Mouse (Mus musculus) left cerebral cortex, postnatal 4 days (tissue): Measurements from ENCODE around the gene Slc34a3. TPM values are rescaled to one million over a fixed set of nuclear protein-coding genes. Genes with fewer than 3 reads are reported as not detected.
"Not testable (repeated sequence)": the region's sequence is repeated elsewhere in the genome, so short reads cannot be mapped to it uniquely, and the experiment has no call there.

Experiments used
- DNase-seq: peaks from one replicate; pipeline ENCODE4 v3.0.0-alpha.2; 2022
- intact Hi-C: fragments of 180-260 bp; cut with DNase I; formaldehyde crosslinking; loops from one replicate; pipeline ENCODE4 v1.15.1; 2025
- total RNA-seq, 2 experiments: library from RNA; stranded (reverse); gene quantifications; 2 replicates each; pipeline ENCODE4 v1.2.3; 2021

Gene Slc34a3
- not detected for total RNA-seq

DNA sequence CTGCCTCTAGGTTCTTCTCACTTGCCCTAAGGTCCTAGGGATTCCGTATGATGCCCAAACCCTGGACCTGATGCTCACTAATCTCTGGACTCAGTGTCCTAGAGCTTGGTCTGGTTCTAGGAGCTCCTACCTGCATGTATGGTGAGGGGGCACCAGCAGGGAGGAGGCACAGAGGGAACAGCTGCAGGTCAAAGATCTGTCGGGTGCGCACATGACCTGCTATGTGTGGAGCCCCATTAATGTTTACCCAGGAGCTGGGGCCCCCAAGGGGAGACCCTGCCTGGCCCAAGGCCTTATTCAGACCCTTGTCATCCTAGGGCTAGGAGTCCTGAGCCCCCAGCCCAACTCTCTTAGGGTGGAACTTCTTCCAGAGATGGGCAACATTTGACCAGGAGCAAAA is at the start of gene Slc34a3:
TSS of gene Slc34a3 (minus strand) at position 315 of the 400 bp plus-strand sequence.
- DNase-seq: no peak
- intact Hi-C loops: no loop called here

DNA sequence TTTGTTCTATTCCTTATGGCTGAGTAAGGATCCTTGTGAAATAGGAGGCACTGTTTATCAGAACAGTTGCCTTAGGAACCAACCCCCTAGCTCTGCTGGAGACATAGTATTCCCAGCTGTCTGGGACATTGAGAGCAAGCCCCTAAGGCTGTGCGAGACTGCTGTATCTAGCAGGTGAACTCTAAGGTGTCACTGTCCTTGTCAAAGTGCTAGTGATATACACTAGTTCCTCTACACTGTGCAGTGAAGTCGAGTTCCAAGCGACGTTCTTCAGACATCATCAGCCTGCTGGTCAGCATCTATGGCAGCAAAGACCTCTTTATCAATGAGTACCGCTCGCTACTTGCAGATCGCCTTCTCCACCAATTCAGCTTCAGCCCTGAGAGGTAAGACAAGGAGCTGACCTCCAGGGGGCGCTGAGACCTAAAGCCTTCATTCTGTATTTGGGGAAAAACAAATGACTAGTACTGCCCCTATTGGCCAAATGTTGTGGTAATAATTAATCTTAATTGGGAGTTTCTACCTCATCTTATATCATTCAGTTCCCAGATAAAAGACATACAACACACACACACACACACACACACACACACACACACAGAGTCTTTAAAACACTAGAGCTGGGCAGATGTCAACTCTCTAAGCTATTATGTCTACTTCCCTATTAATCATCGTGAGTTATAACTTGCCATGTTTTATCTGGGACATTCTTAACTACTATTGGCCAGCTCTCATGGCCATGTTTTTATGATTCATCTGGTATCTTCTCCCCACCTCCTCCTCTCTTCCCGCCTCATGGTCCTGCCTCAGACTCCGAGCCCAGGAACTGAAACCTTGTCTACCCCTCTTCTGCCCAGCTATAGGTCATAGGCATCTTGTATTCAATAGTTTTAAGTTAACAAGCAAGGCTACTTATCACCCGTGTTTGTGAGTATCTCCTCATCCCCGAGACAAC is 45.0 kb upstream of the Slc34a3 start:
- intact Hi-C loops: no loop called here

DNA sequence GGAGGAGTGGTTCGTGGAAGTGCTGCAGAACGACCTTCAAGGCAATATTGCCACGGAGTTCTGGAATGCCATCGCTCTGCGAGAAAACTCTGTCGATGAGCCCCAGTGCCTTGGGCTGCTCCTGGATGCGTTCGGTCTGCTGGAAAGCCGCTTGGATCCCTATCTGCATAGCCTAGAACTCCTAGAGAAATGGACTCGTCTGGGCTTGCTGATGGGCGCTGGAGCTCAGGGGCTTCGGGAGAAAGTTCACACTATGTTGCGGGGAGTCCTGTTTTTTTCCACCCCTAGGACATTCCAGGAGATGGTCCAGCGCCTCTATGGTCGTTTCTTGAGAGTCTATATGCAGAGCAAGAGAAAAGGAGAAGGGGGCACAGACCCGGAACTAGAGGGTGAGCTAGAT is 38.8 kb upstream of the Slc34a3 start:
- intact Hi-C loops: no loop called here
- no peak for DNase-seq

More for the DNA sequence above, 45.0 kb upstream of the Slc34a3 start:
- peak; percentile 92 for DNase-seq

DNA sequence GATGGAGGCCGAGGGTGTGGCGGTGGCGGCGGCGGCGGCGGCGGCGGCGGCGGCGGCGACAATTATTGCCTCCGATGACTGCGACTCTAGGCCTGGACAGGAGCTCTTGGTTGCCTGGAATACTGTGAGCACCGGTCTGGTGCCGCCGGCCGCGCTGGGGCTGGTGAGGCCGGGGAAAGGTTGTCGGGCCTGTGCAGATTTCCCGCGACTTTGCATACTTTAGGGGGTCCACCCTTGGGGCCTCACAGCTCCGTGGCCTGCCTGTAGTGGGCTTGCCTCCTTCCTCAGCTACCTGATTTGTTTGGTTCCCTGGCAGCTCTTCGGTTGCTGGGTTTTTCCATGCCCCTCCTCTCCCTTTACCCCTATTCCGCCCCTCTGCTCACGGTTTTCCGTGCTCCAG is 38.4 kb upstream of the Slc34a3 start:
- intact Hi-C loops: no loop called here
- no peak for DNase-seq

DNA sequence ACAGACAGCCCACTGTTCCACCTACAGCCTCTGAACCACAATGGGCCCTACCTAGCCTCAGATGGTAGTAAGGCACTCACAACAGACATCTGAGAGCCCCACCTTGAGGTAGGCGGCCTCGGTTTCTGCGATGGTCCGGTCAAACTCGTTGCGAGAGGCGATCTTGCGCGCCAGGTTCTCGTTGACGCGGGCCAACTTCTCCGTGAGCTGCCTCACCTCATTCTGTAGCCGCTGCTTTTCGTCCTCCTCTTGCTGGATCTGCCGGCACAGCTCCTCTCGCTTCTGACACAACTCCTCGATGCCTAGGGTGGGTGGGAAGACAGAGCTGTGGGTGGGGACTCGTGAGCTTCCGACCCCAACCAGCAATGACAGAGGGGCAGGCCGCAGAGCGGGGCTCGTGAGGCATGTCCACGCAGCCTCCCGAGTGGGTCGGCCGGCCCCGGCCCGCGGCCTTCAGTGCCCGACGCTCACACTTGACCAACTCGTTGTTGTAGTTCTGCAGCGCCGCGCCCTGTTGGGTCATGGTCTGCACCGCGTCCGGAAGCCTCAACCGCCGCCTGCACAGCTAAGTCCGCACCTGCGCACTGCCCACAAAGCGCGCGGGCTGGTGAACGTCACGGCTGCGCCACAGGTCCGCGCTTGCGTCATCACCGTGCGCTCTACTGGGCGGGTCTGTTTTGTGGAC is 37.8 kb upstream of the Slc34a3 start, which contains the start of the genes Ssna1 and Anapc2:
TSS of gene Ssna1 (minus strand) at position 612 of the 685 bp plus-strand sequence.
TSS of gene Anapc2 (plus strand) at position 652 of the 685 bp plus-strand sequence.
- intact Hi-C loops: no loop called here
- DNase-seq: peak; percentile 98

DNA sequence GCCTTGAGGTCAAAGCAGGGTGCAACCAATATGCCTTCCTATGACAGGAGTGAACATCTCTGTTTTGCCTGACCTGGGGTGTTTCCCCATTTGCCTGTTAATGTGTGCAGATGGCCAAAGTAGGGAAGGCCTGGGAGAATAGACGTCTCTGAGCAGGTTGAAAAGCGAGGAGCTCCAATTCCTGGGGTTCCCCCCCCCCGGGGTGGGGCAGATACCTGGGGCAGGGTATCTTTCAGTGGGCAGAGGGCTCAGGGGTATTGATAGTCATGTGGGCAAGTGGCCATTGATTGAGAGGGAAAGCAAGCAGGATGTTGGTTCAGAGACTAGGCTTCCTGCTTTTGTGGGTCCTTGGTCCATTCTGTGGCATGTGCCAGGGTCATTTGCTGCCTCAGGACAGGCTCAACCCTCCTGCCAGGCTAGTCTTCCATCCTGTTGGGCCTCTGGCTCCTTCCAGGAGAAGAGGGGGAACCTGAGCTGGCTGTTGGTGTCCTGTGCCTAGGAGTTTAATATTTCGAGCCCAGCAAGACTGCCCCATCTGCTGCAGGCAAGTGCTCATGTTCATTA is 33.7 kb upstream of the Slc34a3 start:
- intact Hi-C loops: no loop called here
- no peak for DNase-seq

DNA sequence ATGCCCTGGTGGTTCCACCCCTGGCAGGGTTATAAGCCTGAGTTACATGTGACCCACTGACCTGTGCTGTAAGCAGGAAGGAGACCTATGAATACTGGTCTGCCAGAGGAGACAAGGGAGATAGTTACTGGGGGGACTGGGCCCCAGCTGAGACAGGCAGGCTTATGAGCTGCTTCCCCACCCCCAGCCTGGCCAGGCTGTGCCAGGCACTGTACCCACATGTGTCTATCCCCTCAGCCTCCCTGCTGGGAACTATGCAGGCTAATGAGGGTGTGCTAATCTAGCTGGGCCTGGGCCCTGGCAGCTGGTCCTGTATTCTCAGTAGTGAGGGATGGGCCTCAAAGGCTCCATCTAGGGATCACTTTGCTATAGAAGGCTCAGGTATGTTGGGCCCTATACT is 33.1 kb upstream of the Slc34a3 start:
- DNase-seq: peak; percentile 80
- intact Hi-C loops: no loop called here

DNA sequence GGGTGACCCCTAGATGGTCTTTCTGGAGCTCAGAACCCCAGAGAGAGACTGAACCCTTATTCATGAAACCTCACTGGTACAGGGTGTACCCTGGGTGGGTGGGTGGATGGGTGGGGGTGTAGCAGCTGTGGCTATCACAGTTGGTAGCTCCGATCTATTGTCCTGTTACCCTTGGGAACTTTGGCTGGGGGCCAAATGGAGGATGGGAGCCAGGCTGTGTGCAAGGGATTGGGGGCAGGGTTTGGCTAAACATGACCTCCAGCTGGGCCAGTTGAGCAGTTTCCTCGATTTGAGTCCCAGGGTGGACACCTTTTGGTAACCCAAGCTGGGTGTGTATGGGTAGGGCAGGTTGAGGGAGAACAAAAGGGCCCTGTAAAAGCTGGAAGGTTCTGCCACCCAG is 32.6 kb upstream of the Slc34a3 start:
- intact Hi-C loops: no loop called here
- DNase-seq: peak; percentile 87

DNA sequence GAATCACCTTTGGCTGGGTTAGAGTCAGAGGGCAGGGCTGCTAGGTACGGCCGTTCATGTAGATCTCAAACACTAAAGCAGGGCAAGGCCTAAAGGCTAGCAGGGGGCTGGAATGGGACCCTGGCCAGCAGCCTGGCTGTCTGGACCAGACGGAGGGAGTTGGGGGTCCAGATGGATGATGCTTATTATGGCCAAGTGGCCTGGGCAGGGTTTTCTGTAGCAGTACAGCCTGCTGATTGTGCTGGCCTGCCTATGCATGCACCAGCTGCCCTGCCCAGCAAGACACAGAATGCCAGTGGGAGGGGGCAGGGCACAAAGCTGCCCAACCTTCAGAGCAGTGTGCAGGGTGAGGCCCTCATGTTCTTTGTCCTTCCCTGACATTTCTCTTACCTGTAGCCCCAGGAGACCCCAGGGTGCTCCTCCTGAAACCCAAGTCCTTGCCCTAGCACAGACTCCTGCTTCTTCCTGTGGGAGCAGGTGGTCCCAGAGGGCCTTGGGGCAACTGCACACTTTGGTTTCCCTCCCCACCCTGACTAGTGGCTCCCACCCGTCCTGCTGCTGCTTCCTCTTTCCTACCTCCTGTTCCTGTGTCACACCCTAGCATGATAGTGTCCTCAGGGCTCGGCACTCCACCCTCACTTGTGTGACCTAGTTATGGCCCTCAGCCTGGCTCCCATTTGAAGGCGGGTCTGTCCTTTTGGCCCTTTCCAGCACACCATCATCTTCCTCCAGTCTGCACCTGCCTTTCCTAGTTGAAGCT is 31.9 kb upstream of the Slc34a3 start:
- peak; percentile 95 for DNase-seq
- intact Hi-C loops: no loop called here

DNA sequence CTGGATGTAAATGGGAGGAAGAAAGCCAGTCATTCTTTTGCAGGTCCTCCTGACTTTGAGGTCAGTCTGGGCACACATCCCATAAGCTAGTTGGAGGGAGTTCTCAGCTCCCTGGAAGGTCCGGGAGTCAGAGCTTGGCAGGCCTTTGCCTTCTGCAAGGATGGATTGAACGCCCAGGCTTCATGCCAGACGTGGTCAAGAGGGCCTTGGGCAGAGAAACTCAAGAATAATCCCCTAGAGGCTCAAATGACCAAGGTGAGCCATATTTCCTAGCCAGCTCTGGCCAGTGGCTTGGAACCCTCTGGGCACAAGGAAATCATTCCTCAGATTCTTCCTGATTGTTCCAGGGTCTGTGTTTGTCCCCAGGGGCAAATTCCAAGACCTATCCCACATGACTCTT is 30.7 kb upstream of the Slc34a3 start:
- DNase-seq: peak; percentile 80
- intact Hi-C loops: no loop called here

DNA sequence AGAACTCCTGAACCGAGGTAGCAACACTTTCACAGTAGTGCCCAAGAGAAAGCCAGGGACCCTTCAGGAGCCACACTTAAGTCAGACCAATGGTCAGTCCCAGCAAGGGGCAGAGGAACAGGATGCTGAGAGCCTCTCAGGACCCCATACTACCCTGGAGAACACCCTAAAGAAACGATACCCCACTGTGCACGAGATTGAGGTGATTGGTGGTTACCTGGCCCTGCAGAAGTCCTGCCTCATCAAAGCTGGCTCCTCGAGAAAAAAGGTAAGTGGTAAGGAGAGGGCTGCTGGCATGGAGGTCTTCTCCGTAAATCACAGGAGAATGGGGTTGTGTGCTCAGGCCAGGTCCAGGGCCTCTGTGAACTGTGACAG is 30.1 kb upstream of the Slc34a3 start:
- intact Hi-C loops: no loop called here
- DNase-seq: no peak

DNA sequence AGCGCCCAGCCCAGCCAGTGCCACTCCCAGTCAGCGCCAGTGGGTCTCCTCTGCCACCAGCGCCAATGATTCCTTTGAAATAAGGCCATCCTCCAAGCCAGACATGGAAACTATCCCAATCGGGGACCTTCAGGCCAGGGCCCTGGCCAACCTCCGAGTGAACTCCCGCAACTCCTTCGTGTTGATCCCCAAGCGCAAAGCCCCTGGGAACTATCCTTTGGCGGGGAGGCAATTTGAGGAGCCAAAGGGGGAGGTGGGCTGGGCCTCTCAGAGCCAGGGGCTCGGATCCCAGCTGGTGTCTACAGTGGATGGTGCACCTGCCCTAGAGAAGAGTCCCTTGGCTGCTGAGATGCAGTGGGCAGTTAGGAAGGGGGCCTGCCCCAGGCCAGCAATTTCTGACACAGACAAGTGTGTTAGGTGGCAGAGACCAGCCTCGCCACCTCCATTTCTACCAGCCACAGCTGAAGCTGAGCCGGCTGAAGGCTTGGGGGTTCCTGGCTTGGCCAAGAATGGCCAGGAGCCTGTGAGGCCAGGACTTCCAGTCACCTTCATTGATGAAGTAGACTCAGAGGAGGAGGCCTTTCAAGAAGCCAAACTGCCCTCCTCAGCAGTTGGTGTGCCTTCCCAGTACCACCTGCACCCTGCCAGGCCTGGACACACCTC is 29.6 kb upstream of the Slc34a3 start:
- DNase-seq: peak; percentile 75
- intact Hi-C loops: no loop called here

DNA sequence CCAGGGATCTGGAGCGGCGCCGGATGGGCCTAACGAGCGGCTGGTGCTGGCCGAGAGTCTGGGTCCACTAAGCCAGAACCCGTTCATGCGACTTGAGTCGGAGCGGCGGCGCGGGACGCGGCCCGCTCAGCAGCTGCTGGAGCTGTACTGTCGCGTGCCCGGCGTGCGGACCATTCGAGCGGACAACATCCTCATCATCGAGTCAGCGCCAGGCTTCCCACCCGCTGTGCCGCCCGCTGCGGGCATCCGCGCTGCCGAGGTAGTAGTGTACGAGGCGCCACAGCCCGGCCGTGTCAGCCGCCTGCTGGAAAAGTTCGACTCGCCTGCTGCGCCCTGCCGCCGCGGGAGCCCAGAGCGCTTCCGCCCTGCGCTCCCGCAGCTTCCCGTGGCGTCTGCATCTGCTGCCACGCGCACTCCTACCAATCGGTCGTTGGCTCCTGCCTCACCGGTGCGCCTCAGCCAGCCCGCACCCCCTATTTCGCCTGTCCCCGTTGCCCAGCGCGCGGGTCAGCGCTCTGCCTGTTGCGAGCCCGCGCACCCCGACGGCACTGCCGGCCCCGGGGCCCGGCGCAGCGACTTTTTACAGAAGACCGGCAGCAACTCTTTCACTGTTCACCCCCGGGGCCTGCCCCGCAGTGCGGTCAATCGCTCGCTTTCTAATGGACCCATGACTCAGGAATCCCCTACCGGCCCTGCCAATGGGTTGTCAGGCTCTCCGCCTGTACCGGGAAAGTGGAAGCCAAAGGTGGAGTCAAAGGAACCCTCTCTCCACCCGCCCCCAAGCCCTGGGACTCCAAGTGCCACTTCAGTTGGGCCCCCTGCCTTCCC is 28.8 kb upstream of the Slc34a3 start:
- DNase-seq: peak; percentile 82
- intact Hi-C loops: no loop called here

DNA sequence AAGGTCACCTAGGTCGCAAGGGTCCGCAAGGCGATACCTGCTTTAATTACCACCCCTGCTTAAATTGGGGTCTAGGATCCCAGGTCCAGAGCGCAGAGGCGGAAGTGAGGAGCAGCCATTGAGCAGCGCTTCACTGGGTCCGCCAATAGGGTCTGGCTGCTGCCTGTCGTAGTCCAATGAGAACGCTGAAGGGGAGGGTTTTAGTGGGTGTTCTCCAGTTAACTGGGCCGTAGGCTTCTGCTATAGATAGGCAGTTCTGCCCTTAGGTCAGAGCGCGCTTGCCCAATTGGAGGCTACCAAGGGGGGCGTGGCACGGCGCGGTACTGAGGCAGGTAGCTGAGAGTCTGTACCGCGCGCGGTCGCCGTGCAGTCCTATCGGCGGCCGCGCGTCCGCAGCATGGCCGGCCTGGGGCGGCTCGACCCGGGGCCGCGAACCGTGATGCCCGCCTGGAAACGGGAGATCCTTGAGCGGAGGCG is 28.2 kb upstream of the Slc34a3 start, which contains the start of gene Tprn:
TSS of gene Tprn (plus strand) at position 328 of the 477 bp plus-strand sequence.
- intact Hi-C loops: no loop called here
- DNase-seq: peak; percentile 97

DNA sequence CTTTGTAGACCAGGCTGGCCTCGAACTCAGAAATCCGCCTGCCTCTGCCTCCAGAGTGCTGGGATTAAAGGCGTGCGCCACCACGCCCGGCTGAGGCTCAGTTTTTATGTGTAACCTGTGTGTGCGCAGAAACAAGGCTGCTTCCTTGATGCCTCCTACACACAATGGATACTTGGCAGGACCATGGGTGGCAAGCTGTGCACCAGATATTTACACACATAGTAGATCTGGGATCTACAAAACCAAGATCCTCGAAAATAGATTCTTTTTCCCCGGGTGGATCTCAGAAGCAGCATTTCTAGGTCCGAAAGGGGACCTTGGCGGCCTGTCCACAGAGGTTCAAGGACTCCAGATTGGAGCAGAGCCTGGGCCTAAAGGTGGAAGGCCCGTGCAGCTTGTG is 27.7 kb upstream of the Slc34a3 start:
- no peak for DNase-seq
- intact Hi-C loops: no loop called here

DNA sequence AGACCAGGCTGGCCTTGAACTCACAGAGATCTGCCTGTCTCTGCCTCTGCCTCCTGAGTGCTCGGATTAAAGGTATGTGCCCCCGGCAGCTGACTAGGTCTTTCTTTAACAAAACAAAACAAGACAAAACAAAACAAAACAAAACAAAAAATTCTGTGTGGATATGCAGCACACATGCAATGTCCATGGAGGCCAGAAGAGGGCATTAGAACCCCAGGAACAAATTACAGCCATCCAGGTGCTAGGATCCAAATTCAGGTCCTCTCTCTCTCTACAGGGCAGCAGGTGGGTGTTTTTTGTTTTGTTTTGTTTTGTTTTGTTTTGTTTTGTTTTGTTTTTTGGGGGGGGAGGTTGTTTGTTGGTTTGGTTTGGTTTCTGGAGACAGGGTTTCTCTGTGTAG is 24.7 kb upstream of the Slc34a3 start:
- intact Hi-C loops: loop anchor here (5.0 kb wide), 2 partner anchors 37 to 62 kb away; partner anchors contain the start of genes Tor4a and Tubb4b
- no peak for DNase-seq

DNA sequence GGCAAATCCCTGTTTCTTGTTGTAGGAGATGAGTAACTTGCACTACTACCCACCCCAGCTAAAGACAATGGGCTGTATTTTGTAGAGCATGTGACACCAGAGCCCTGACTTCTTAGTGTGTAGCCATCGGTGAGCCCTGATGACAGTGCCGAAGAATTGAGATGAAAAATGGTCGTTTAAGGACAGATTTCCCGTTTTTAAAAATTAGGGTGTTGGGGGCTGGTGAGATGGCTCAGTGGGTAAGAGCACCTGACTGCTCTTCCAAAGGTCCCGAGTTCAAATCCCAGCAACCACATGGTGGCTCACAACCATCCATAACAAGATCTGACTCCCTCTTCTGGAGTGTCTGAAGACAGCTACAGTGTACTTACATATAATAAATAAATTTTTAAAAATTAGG is 23.1 kb upstream of the Slc34a3 start:
- not testable (repeated sequence) for DNase-seq
- intact Hi-C loops: loop anchor here (5.0 kb wide), 2 partner anchors 35 to 60 kb away; partner anchors contain the start of genes Tor4a and Tubb4b

DNA sequence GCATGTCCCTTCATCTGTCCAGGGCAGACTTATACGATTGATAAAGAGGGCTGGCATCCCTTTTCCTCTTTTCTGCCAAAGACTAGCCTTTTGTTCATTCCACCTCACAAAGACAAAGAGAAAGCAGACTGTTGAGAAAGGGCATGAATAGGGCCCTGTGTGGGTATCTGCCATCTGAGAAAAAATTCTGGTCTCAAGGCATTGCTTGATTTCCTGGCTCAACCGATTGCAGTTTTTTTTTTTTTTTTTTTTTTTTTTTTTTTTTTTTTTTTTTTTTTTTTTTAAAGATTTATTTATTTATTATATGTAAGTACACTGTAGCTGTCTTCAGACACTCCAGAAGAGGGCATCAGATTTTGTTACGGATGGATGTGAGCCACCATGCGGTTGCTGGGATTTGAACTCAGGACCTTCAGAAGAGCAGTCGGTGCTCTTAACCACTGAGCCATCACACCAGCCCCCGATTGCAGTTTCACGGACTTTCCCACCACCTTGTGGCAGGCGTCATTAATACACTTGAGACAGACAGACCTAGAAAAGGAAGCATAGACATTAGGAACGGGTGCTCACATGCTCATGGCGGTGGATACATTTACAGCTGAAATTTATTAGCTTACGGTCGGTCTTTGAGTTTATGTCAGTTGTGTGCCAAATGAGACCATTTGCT is 22.4 kb upstream of the Slc34a3 start:
- not testable (repeated sequence) for DNase-seq
- intact Hi-C loops: loop anchor here (5.0 kb wide), 2 partner anchors 34 to 59 kb away; partner anchors contain the start of genes Tor4a and Tubb4b
